Mouse (Mus musculus) adrenal gland, adult 10 weeks (tissue): Measurements from ENCODE around the gene Agxt2. TPM values are rescaled to one million over a fixed set of nuclear protein-coding genes. Genes with fewer than 3 reads are reported as not detected.

Source experiments
- polyA plus RNA-seq: library from polyadenylated mRNA; stranded (reverse); fragments of 350-450 nt; fragmentation: Illumina TruSeq; extraction: RNeasy Lipid Tissue Mini Kit (QIAGEN cat#74804); gene quantifications from one replicate; pipeline ENCODE4 v1.2.3, GENCODE M21; 2014; ENCODE audit warnings: low read depth, low replicate concordance

The Agxt2 gene
- 3.8 TPM for polyA plus RNA-seq

DNA sequence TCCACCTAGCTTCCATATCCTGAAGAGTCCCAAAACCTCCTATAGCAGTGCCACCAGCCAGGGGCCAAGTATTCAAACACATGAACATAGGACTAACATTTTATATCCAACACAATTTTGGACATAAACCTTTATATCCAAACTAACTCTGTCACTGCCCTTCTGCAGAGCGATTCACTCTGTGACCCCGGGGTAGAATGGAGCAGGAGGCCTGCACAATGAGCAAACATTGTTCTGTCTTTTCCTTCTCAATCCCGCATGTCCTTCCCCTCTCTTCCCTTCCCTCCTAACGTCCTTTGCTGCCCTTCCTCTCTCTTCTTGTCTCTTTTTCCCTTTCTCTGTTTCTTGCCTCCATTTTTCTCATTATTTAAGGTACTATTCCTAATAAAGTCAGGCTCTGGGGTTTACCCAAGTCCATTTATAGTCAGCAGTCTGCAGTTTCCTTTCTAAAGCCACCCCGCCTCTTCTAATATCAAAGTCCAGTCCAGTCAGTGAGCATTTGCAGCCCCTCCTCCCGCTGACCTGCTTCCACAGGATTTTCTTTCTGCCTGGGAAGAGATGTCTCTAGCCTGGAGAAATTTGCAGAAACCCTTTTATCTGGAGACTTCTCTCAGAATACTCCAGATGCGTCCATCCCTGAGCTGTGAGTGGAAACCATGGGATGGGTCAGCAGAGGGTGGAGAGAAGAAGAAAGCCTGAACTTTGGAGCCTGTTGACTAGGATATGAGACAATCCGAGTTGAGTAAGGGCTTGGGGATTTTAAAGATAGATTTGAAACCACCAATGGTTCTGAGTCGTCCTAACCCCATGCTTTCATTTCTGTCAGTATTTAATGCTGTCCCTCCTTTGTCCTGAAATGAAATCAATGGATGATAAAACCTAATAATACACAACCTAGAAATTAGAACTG lies at the start of gene Agxt2:
Gene Agxt2, plus strand, starts transcription at position 494 of the 910 bp plus-strand sequence.

DNA sequence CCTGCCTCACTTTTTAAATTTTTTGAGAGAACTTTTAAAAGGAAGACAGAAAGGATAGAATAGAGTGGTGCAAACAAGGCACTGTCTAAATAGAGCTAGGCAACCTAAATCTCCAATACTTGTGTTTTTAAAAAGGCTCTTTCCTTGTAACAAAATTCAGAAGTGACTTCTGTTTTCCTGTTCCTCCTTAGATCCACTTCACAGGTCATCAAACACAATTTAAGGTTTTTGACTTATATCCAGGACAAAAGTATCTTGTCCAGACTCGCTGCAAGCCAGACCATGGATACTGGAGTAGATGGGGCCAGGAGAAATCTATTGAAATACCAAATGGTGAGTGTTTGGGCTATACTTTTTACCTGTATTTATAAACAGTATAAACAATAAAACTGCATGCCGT lies 33.3 kb upstream of the Agxt2 start, which contains the start of gene Gm21973:
Gene Gm21973, plus strand, starts transcription at position 301 of the 400 bp plus-strand sequence.

Other genes with a start within 250 kb of the Agxt2 start
- gene Prlr, start 181.3 kb upstream of the Agxt2 start, polyA plus RNA-seq, result 481 TPM
- gene Gm21973, start 33.2 kb upstream of the Agxt2 start, polyA plus RNA-seq, result not detected
- gene Dnajc21, start 112.0 kb downstream of the Agxt2 start, polyA plus RNA-seq, result 150 TPM
- gene Brix1, start 127.4 kb downstream of the Agxt2 start, polyA plus RNA-seq, result 251 TPM
- 22.9 TPM for gene Rad1, start 127.5 kb downstream of the Agxt2 start, polyA plus RNA-seq
- gene Ttc23l, start 200.1 kb downstream of the Agxt2 start, polyA plus RNA-seq, result not detected